Mouse (Mus musculus): ENCODE data around the gene Pla2g1b.
"Not testable (repeated sequence)": the region's sequence is repeated elsewhere in the genome, so short reads cannot be mapped to it uniquely, and the experiment has no call there.

Pla2g1b gene

DNA sequence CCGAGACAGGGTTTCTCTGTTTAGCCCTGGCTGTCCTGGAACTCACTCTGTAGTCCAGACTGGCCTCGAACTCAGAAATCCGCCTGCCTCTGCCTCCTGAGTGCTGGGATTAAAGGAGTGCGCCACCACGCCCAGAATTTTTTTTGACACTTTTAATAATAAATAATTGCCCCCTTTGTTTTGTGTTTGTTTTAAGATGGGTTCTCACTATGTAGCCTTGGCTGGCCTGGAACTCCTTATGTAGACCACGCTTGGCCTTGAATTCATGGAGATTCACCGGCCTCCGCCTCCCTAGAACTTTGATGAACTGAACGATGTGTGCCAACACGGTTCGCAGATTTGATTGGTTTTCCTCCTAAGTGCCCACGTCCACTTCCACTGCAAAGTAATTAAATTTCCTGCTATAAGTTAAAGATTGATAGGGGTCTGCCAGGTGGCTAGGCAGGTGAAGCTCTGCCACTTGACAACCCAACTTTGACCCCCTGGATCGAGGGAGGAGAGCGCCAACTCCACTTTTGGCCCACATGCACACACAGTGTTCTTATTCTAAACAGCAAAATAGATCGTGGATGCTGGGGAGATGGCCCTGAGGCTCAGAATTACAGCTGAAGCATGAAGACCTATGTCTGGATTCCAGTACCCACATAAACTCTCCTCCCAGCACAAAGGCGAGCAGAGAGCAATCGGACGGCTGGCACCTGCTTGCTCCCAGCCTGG, 19.6 kb downstream of the Pla2g1b start:
- no peak for DNase-seq

DNA sequence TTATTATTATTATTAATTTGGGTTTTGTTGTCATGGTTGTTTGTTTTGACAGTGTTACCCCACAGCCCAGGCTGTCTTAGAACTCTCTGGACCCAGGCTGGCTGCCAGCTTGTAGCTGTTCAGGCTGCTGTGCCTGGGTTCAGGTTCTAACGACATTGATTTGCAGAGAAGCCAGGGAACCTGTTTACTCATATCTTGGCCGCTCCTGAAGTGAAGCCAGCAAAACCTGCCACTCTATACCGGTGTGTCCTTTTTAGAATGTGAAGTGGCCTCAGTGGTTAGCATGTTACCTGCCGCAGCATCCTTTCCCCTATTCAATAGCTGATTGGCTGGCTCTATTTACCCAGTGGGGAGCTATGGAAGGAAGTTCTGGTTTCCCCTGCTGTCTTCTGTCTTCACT, 20.7 kb downstream of the Pla2g1b start:
- DNase-seq = no peak

DNA sequence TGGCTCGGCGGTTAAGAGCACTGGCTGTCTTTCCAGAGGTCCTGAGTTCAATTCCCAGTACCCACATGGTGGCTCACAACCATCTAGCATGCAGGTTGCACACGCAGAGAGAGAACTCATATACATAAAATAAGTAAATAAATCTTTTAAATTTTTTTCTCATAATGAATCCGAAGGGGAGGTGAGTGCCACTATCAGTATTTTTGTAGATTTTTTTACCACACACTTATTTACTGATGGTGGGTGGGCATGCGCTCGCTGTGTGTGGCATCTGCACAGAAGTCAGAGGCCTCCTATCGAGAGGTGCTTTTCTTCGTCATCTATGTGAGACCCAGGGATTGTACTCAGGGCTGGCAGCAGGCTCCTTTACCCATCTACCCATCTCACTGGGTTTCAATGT, 21.3 kb downstream of the Pla2g1b start:
- DNase-seq = no peak

DNA sequence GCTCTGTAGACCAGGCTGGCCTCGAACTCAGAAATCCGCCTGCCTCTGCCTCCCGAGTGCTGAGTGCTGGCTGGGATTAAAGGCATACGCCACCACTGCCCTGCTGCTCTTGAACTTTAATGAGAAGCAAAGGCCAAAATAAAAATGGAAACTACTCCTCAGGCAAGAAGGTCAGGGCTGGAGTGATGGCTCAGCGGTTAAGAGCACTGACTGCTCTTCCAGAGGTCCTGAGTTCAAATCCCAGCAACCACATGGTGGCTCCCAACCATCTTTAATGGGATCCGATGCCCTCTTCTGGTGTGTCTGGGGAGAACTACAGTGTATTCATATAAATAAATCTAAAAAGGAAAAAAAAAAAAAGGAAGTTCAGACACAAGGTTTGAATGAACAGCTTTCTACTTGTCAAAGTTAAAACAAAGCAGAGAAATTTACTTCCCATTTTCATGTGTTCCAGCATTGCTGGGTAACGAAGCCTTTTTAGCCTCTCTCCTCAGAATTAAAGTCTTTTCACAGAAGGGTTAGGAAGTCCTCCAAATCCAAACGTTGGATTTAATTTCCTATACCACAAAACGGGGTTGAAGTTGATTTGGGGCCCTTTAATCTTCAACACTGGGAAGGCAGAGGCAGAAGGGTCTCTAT, 22.0 kb downstream of the Pla2g1b start:
- DNase-seq = no peak

DNA sequence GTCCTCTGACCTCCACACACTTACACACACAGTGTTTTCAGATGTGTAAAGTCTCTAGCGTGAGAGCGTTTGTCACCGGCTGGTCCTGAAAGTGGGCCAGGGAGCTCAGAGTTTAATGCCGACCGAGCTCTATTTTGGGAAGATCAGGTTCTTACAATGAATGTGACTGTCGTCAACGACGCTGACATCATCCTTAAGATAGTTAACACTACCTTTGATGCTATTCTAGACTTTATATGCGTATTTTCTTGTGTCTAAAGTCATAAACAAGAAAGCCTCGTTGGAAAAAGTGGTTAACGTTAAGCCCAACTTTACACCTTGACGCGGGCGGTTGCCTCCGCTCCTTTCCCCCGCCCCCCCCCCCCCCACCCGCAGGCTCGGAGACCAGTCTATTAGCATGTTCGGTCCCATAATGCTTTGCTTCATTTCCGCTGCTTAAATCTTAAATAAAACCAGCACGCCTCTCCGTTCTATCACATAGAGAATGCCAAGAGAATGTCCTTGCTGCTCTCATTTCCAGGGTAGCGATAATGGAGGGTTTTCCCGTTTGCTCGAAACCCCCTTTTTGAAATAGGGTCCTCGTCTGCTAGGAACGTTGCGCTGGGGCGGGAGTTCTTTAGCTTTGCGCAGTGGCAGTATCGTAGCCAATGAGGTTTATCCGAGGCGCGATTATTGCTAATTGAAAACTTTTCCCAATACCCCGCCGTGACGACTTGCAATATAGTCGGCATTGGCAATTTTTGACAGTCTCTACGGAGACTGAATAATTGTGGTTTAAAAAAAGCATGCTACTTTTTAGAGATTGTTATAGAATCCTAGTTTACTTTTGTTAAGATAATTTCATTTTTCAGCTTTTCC, 23.0 kb downstream of the Pla2g1b start:
- DNase-seq = peak; percentile 81

DNA sequence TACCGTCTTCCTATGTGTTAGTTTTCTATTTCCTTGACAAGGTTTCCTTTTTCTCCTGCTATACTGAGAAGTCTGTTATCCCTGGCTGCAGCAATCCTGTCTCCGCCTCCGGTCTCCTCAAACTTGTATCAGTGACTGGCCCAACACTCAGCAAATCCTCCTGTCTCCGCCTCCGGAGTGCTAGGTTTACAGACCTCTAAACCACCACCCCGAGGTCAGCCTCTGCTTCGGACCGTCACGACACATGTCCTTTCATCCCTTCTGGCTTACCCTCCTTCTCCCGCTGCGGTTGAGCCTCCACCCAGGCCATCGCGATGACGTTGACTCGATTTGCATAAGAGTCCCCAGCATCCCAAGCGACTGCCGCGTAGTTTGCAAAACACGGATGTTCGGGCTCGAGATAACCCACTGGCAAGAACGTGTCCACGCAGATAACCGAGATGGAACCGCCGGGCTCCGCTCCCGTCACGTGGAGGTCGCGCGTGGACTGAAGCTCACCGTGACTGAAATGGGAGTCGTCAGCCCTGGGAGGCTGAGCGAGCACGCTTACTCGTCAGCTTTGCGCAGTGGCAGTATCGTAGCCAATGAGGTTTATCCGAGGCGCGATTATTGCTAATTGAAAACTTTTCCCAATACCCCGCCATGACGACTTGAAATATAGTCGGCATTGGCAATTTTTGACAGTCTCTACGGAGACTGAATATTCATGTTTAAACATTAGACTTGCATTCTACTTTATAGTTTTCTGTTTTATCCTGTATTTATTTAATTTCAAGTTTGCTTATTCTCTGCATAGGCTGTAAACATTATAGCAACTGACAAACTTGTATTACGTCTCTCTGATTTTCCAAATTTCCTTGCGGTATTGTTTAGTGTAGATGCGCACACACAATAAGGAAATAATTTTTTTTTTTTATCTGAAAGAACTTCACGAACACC, 23.9 kb downstream of the Pla2g1b start:
- peak; percentile 88 for DNase-seq

DNA sequence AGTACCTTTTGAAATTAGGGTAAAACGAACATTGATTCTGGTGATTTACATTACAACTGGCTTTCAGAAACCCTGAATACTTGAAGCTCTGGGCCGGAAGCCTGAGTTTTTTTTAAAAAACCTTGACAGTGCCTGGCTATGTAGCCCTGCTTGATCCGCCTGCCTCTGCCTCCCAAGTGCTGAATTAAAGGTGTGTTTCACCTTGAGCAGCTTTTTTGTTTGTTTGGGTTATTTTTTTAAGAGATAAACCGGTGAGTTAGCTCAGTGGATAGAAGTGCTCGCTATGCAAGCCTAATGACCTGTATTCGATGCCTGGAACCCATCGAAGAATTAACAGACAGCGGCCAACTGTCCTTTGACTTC, 24.6 kb downstream of the Pla2g1b start:
- no peak for DNase-seq

DNA sequence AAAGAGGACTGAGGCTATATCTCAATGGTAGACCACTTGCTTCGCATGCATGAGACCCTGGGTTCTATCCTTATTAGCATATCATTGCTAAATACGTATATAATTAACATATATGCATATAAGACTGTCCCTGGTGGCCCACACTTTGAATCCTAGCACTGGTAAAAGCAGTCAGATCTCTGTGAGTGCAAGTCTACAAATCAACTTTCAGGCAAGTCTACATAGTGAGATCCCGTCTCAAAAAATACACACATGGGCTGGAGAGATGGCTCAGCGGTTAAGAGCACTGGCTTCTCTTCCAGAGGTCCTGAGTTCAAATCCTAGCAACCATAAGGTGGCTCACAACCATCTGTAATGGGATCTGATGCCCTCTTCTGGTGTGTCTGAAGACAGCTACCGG, 25.0 kb downstream of the Pla2g1b start:
- no peak for DNase-seq

DNA sequence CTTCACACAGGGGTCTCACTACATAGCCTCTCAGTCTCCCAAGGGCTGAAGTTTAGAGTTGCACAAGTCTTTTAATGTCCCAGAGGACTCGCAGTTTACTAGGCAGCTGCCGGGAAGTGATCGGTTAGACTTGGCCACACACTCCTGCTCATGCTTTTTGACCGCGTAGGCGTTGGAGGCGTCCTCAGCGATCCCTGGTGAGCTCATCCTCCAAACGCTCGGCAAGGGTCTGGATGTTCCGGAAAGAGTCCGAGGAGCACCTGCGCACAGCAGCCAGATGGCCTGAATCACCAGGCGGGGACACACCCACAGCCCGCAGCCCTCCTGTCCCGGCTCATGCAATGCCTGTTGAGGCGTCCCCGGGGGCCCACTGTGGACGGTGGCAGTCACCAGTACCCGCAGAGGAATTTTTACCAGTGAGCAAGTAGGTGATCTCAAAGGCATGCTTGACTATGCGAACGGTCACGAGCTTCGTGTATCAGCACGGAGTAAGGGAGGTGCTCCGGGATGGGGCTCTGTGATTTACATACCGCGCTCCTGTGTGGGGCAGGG, 25.8 kb downstream of the Pla2g1b start:
- DNase-seq = no peak

DNA sequence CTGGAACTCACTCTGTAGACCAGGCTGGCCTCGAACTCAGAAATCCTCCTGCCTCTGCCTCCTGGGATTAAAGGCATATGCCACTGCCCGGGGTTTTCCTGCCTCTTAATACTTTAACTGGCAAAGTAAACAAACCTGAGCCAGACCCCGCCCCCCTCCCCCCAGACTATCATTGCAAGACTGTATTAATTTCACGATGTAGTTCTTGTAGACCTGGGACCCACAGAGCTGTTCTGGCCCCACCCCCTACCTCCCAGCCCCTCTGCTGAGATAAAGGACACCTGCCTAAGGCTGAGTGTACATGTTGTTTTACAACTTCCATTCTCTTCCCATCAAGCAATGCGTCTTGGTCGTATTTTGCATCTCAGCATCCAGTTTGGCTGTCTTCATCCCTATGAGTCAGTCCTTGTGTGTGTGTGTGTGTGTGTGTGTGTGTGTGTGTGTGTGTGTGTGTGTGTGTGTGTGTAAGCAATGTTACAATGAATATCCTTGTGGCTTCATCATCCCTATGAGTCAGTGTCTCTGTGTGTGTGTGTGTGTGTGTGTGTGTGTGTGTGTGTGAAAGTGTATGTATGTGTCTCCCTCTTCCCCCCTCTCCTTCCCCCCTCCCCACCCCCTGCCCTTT, 26.8 kb downstream of the Pla2g1b start:
- no peak for DNase-seq

DNA sequence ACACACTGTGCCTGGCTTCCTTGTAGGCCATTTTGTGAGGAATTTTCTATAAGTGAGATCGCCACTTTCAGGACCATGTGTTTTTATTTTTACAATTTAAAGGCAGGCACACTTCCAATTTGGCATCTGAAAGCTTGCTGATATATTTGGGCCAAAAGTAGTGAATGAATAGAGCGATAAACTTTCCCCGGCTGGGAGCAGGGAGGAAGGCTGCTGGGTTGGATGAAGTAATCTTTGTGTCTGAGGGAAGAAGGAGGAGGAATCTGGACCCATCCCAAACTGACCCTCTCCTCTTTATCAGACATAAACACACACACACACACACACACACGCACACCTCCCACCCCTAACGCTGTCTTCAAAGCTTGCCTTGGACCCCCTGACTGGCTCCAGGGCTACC, 27.4 kb downstream of the Pla2g1b start:
- no peak for DNase-seq

DNA sequence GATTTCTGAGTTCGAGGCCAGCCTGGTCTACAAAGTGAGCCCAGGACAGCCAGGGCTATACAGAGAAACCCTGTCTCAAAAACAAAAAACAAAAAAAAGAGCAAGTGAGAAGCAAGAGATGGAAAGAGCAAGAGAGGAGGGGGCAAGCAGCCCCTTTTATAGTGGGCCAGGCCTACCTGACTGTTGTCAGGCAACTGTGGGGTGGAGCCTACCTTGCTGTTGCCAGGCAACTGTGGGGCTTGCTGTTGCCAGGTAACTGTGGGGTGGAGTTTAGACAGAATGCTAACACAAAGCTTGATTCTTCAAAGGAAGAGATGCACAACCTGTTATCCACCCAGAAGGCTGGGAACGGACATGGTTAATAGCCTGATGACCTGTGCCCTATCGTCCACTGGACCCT, 29.6 kb downstream of the Pla2g1b start:
- DNase-seq = not testable (repeated sequence)

DNA sequence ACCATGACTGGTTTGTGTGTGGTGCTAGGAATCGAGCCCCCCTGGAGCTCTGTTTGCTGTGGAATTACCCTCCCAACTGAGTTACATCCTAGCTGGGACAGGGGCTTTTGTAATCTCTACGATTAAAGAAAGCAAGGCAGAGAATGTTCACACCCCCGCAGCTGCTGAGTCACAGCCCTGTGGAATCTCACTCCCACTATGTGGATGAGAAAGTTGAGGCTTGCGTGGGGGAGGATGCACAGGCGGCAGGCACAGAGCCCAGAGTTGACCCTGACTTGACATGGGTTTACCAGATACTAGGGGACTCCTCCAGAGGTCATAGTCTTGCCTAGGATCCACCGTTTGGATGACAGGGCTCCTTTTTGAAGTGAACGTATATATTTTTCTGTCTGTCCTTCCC, 31.0 kb downstream of the Pla2g1b start:
- no peak for DNase-seq

DNA sequence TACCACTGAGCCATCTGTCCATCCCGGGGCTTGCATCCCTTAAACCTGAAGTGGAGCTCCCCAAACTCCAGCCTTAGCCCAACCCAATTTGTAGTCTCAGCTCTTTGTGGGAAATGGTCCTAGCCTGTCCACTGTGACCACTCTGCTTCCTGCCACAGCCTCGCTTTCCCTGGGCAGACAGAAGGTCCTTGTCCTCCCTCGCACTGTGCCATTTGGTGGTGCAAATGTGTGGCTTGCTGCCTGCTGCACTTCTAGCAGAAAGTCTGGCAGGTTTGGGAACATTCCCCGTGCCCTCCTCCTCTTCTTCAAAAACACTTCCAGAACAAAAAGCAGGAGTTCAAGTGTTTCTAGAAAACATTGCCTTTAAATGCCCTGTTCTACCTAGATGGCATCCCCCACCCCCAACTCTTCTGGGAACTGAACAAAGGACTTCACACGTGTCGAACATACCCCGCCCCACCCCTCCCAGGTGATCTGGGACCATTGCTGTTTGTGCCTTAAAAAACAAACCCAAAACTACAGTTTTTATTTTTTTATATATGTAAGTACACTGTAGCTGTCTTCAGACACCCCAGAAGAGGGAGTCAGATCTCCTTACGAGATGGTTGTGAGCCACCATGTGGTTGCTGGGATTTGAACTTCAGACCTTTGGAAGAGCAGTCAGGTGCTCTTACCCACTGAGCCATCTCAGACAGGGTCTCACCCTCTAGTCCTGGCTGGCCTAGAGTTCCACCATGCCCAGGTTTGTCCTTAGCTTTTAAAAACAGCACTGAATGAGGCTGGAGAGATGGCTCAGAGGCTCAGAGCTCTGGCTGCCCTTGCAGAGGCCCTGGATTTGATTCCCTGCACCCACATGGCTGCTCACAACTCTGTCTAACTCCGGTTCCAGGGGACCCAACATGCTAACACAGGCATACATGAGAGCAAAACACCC, 32.5 kb downstream of the Pla2g1b start:
- no peak for DNase-seq

DNA sequence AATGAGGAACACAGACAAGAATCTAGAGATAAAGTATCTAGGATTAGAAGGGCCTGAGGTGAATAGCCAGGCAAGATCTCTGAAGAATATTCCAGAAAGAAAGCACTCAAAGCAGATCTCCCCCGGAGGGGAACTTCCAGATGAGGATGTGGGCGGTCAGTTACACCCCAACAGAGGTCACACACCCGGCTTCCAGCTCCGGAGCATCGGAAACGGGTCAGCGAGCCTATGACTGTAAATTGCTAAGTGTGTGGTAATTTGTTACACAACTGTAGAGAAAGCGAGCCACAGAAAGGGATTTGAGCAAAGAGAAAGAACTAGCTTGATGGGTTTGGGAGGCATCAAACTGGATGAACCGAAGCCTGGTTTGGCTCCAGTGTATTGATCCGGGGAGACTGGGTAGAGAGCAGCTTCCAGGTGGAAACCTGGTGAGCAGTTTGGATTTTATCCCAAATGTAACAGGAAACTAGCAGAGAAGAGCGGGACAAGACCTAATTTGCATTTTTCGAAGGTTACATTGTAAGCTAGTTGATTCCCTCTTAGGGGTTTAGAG, 34.4 kb downstream of the Pla2g1b start:
- DNase-seq = no peak

DNA sequence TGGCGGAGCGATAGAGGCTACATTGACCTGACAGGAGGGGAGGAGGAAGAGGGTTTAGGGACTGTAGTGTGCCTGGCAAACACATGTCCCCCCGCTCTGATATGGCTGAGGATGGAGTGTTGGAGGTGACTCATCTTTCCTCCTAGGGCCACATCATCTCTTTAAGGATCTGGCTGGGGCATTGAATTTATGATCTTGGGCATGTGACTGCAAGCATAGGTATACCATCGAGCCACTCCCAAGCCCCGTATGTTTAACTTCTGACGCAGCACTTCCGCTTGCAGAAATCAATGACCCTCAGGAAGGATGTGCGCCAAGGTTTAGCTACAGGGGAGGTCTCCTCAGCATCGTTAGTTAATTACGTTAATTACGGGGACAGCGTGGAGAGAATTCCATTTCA, 37.0 kb downstream of the Pla2g1b start:
- no peak for DNase-seq

DNA sequence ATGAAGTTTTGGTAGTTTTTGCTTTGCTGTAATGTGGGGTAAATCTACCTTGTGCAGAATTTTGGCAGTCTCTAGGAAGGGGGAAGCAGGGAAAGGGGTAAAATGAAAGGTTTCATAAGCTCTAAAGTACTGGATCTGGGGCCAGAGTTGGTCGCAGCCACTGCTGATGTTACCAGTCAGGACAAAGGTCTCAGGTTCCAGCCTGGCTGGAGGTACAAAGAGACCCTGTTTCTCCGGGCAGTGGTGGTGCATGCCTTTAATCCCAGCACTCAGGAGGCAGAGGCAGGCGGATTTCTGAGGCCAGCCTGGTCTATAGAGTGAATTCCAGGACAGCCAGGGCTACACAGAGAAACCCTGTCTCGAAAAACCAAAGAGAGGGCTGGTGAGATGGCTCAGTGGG, 39.6 kb downstream of the Pla2g1b start:
- DNase-seq = not testable (repeated sequence)

DNA sequence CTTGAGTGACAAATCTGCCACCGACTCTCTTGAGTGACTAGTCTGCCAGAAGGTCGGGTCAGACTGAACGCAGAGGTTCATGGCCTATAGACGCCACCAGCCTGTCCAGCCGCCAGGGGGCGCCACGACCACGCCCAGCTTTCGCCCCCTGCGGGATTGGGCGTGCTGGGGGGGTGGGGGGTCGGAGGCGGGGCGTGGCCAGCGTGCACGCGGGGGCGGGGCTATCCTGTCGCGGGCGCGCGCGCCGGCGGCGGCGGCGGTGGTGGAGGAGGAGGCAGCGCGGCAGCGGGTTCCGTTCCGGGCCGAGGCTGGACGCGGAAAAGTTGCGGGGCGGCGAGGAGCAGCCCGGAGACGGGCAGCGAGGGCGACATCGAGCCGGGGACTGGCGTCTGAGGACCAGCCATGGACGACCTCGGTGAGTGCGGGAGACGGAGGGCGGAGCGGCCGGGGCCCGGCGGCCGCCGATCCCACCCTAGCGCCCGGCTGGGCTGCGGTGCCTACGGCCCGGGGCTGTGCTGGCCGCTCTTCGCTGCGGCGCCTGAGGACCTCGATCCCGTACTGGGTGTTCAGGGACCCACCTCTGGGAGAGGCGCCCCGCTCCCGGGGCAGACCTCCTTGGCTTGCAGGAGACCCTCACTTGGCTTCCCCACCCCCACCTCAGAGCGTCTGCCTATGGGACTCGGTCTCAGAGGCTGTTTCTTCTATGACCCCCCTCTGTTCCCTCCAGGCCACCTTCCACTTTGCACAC, 40.6 kb downstream of the Pla2g1b start, which contains the start of gene Pxn:
Gene Pxn, plus strand, starts transcription at position 223 of the 748 bp plus-strand sequence.
- peak; percentile 89 for DNase-seq

DNA sequence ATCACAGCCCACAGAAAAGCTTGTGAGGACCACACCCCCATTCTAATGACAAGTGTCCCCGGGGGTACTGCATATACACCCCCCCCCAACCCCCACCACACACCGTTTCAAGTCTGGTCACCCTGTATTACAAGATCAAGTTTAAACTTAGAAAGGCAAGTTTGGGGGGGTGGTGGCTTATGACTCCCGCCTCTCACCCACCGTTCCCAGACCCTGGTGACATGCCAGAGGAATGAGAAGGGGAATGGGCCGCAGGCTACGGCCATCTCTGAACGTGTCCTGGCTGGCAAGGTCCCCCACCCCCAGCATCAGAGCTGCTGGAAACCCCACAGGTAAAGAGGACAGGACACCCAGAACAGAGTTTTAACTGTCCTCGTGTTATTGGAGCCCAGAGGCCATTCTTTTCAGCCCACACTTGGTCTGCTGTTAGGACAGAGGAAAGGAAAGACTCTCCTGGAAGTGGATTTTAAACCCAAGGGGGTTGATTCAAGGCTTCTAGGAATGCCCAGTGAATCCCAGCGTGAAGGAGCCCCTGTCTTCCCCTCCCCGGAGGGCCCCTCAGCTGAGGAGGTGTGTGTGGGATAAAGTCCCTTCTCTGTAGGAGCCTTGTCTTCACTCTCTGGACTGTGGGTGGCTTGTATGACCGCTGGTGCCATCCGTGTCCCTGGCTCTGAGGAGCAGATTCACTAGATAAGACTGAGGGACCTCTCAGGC, 41.4 kb downstream of the Pla2g1b start:
- DNase-seq = no peak

Data from right cerebral cortex, postnatal 25 days (tissue).